Mouse (Mus musculus): ENCODE results near the gene Fbxl18. TPM values are rescaled to one million over a fixed set of nuclear protein-coding genes. Genes with fewer than 3 reads are reported as not detected.
A peak's percentile ranks its signal among the peaks of the same experiment; 100 is the strongest.

Gene Fbxl18
- polyA plus RNA-seq, 1 experiment from 2014 or later = 22.5 TPM

GRCm38 (mm10) chr5:142921074-142921459 is 25.8 kb upstream of the Fbxl18 start:
- Histone ChIP-seq H3K4me1 (ENCODE audit: control insufficient read depth, insufficient read depth, low read length) (no peaks in the 10 kb centered on the region), H3K4me2 (ENCODE audit: low read depth, low read length) (no peak overlapping the region), H3K27ac (ENCODE audit: low read depth, low read length) (no peak overlapping the region), H3K27me3 (ENCODE audit: control insufficient read depth, insufficient read depth, low read length) (no peaks in the 10 kb centered on the region), H3K36me3 (ENCODE audit: control insufficient read depth, insufficient read depth, low read length) (no peaks in the 10 kb centered on the region), H3K4me3 (ENCODE audit: low read depth, low read length) (no peak overlapping the region), H3K9me3 (ENCODE audit: control insufficient read depth, low read length) (no peaks in the 10 kb centered on the region), H3K9ac (replicated peaks; ENCODE audit: low read depth, low read length) (no peak overlapping the region)
- WGBS = 83% methylated on average over 6 of the region's 6 CpGs
- ATAC-seq (ENCODE audit: low read depth) = no peak

- 74% methylated on average over 8 of the region's 8 CpGs for WGBS
- no peaks in the 10 kb centered on the region for H3K9me3 ChIP-seq (ENCODE audit: control insufficient read depth, low read length)
- no peak overlapping the region for H3K4me3 ChIP-seq (ENCODE audit: low read depth, low read length)
- no peaks in the 10 kb centered on the region for H3K36me3 ChIP-seq (ENCODE audit: control insufficient read depth, insufficient read depth, low read length)
- H3K4me2 ChIP-seq (ENCODE audit: low read depth, low read length) = no peak overlapping the region
- no peaks in the 10 kb centered on the region for H3K4me1 ChIP-seq (ENCODE audit: control insufficient read depth, insufficient read depth, low read length)
- H3K27me3 ChIP-seq (ENCODE audit: control insufficient read depth, insufficient read depth, low read length) = no peaks in the 10 kb centered on the region
- H3K27ac ChIP-seq (ENCODE audit: low read depth, low read length) = no peak overlapping the region
- ATAC-seq (ENCODE audit: low read depth) = no peak
- H3K9ac ChIP-seq (replicated peaks; ENCODE audit: low read depth, low read length) = no peak overlapping the region
Observed at GRCm38 (mm10) chr5:142920311-142921073, 25.3 kb upstream of the Fbxl18 start.

DNA sequence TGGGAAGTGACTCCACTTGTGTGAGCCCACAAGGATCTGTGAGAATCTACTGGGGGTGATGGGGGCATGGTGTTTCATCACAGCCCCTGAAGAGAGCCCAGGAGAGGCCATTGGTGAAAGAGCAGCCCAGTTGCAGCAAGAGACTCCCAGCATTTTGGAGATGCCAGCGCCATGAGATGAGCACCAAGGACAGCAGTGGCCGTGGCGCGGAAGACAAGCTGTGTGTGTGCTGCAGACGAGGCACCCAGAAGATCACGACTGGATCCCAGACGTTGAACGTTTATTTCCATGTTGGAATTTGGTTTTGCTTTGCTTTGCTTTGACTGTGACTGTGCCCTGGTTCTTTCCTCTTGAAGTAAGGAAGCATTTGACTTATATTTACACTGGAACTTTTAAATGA is 22.2 kb upstream of the Fbxl18 start:
- WGBS = 90% methylated on average over 8 of the region's 8 CpGs

DNA sequence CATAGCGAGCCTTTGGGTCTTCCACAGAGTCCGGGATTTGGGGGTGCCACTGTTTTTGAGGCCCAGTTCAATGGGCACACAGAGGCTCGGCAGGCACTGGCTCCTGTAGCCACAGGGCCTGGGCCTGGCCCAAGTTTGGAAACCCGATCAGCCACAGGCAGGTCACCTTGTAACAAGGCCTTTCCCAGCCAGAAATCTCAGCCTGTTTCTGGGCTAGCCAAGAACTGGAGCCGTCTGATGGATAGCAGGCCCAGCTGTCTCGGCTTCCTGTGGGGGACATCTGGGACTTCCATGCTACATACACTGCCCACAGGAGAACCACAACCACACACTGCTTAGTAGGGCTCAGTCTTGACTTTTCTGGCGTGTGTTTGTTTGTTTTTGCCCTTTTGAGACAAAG is 21.4 kb upstream of the Fbxl18 start:
- Histone ChIP-seq H3K9ac (replicated peaks; ENCODE audit: low read depth, low read length) (no peak overlapping the region), H3K36me3 (ENCODE audit: control insufficient read depth, insufficient read depth, low read length) (no peaks in the 10 kb centered on the region), H3K9me3 (ENCODE audit: control insufficient read depth, low read length) (no peaks in the 10 kb centered on the region), H3K4me3 (ENCODE audit: low read depth, low read length) (no peak overlapping the region), H3K27ac (ENCODE audit: low read depth, low read length) (no peak overlapping the region), H3K4me2 (ENCODE audit: low read depth, low read length) (no peak overlapping the region), H3K4me1 (ENCODE audit: control insufficient read depth, insufficient read depth, low read length) (no peaks in the 10 kb centered on the region), H3K27me3 (ENCODE audit: control insufficient read depth, insufficient read depth, low read length) (no peaks in the 10 kb centered on the region)
- no peak for ATAC-seq (ENCODE audit: low read depth)
- 84% methylated on average over 7 of the region's 7 CpGs for WGBS

More for the DNA sequence above, 22.2 kb upstream of the Fbxl18 start:
- Histone ChIP-seq H3K36me3 (ENCODE audit: control insufficient read depth, insufficient read depth, low read length) (no peaks in the 10 kb centered on the region), H3K27ac (ENCODE audit: low read depth, low read length) (no peak overlapping the region), H3K4me2 (ENCODE audit: low read depth, low read length) (no peak overlapping the region), H3K9me3 (ENCODE audit: control insufficient read depth, low read length) (no peaks in the 10 kb centered on the region), H3K27me3 (ENCODE audit: control insufficient read depth, insufficient read depth, low read length) (no peaks in the 10 kb centered on the region), H3K4me3 (ENCODE audit: low read depth, low read length) (no peak overlapping the region), H3K9ac (replicated peaks; ENCODE audit: low read depth, low read length) (no peak overlapping the region), H3K4me1 (ENCODE audit: control insufficient read depth, insufficient read depth, low read length) (no peaks in the 10 kb centered on the region)
- ATAC-seq (ENCODE audit: low read depth) = no peak

DNA sequence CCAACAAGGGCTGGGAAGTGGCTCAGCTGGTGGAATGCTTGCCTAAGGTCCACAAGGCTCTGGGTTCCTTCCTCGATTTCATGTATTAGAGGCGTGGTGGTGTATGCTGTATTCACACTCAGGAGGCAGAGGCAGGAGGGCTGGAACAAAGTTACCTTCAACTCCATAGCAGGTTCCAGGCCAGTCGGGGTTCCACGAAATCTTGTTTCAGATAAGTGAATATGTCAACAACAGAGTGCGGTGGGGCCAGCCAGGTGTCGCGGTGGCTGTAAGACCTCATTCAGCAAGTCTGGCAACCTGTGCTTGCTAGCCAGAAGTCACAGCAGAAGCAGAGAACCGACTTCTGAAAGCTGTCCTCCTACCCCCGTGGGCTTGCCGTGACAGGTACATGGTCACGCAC is 20.0 kb upstream of the Fbxl18 start:
- H3K27me3 ChIP-seq (ENCODE audit: control insufficient read depth, insufficient read depth, low read length) = no peaks in the 10 kb centered on the region
- H3K36me3 ChIP-seq (ENCODE audit: control insufficient read depth, insufficient read depth, low read length) = no peaks in the 10 kb centered on the region
- no peak for ATAC-seq (ENCODE audit: low read depth)
- H3K4me2 ChIP-seq (ENCODE audit: low read depth, low read length) = no peak overlapping the region
- no peaks in the 10 kb centered on the region for H3K9me3 ChIP-seq (ENCODE audit: control insufficient read depth, low read length)
- no peak overlapping the region for H3K9ac ChIP-seq (replicated peaks; ENCODE audit: low read depth, low read length)
- 91% methylated on average over 11 of the region's 11 CpGs for WGBS
- H3K27ac ChIP-seq (ENCODE audit: low read depth, low read length) = no peak overlapping the region
- H3K4me1 ChIP-seq (ENCODE audit: control insufficient read depth, insufficient read depth, low read length) = no peaks in the 10 kb centered on the region
- H3K4me3 ChIP-seq (ENCODE audit: low read depth, low read length) = no peak overlapping the region

DNA sequence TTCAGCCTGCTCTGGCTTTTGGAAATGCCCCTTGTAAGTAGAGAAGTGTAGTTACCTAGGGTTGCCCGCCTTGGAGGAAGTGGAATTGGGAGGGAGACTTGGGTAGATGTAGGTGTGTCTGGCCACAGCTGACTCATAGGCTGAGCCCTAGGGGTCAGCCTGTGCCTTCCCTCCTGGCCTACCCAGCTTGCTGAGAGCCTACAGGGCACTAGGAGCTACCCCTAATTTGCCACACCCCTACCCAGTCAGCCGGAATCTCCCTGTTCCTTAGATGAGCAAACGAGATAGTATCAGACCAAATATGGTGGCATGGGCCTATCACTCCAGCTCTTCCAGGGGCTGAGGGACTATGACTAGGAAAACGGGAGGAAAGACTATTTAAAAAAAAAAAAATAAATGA is 17.5 kb upstream of the Fbxl18 start:
- H3K36me3 ChIP-seq (ENCODE audit: control insufficient read depth, insufficient read depth, low read length) = no peaks in the 10 kb centered on the region
- H3K27me3 ChIP-seq (ENCODE audit: control insufficient read depth, insufficient read depth, low read length) = no peaks in the 10 kb centered on the region
- no peak overlapping the region for H3K4me2 ChIP-seq (ENCODE audit: low read depth, low read length)
- H3K4me1 ChIP-seq (ENCODE audit: control insufficient read depth, insufficient read depth, low read length) = peaks cover 8% of the 10 kb centered on the region
- ATAC-seq (ENCODE audit: low read depth) = no peak
- no peak overlapping the region for H3K4me3 ChIP-seq (ENCODE audit: low read depth, low read length)
- no peak overlapping the region for H3K27ac ChIP-seq (ENCODE audit: low read depth, low read length)
- no peak overlapping the region for H3K9ac ChIP-seq (replicated peaks; ENCODE audit: low read depth, low read length)
- H3K9me3 ChIP-seq (ENCODE audit: control insufficient read depth, low read length) = no peaks in the 10 kb centered on the region
- 89% methylated on average over 4 of the region's 4 CpGs for WGBS

GRCm38 (mm10) chr5:142912320-142912719 is 17.1 kb upstream of the Fbxl18 start:
- no peaks in the 10 kb centered on the region for H3K36me3 ChIP-seq (ENCODE audit: control insufficient read depth, insufficient read depth, low read length)
- H3K9ac ChIP-seq (replicated peaks; ENCODE audit: low read depth, low read length) = no peak overlapping the region
- no peak overlapping the region for H3K27ac ChIP-seq (ENCODE audit: low read depth, low read length)
- no peak for ATAC-seq (ENCODE audit: low read depth)
- H3K27me3 ChIP-seq (ENCODE audit: control insufficient read depth, insufficient read depth, low read length) = no peaks in the 10 kb centered on the region
- no peak overlapping the region for H3K4me2 ChIP-seq (ENCODE audit: low read depth, low read length)
- WGBS = 94% methylated on average over 3 of the region's 3 CpGs
- H3K4me1 ChIP-seq (ENCODE audit: control insufficient read depth, insufficient read depth, low read length) = peaks cover 12% of the 10 kb centered on the region
- no peak overlapping the region for H3K4me3 ChIP-seq (ENCODE audit: low read depth, low read length)
- no peaks in the 10 kb centered on the region for H3K9me3 ChIP-seq (ENCODE audit: control insufficient read depth, low read length)

GRCm38 (mm10) chr5:142911629-142912028 is 16.4 kb upstream of the Fbxl18 start:
- WGBS = 88% methylated on average over 2 of the region's 2 CpGs
- Histone ChIP-seq H3K4me1 (ENCODE audit: control insufficient read depth, insufficient read depth, low read length) (peaks cover 18% of the 10 kb centered on the region), H3K36me3 (ENCODE audit: control insufficient read depth, insufficient read depth, low read length) (no peaks in the 10 kb centered on the region), H3K27me3 (ENCODE audit: control insufficient read depth, insufficient read depth, low read length) (no peaks in the 10 kb centered on the region), H3K27ac (ENCODE audit: low read depth, low read length) (no peak overlapping the region), H3K9me3 (ENCODE audit: control insufficient read depth, low read length) (no peaks in the 10 kb centered on the region), H3K4me3 (ENCODE audit: low read depth, low read length) (no peak overlapping the region), H3K4me2 (ENCODE audit: low read depth, low read length) (no peak overlapping the region), H3K9ac (replicated peaks; ENCODE audit: low read depth, low read length) (no peak overlapping the region)
- ATAC-seq (ENCODE audit: low read depth) = no peak

GRCm38 (mm10) chr5:142909576-142910278 is 14.5 kb upstream of the Fbxl18 start:
- H3K4me2 ChIP-seq (ENCODE audit: low read depth, low read length) = no peak overlapping the region
- peak overlapping the region; percentile 67 for H3K27ac ChIP-seq (ENCODE audit: low read depth, low read length)
- 44% methylated on average over 8 of the region's 8 CpGs for WGBS
- H3K27me3 ChIP-seq (ENCODE audit: control insufficient read depth, insufficient read depth, low read length) = peaks cover 3% of the 10 kb centered on the region; the same call in 1 of the 2 replicates
- ATAC-seq (ENCODE audit: low read depth) = no peak
- H3K9ac ChIP-seq (replicated peaks; ENCODE audit: low read depth, low read length) = no peak overlapping the region
- peaks cover 8% of the 10 kb centered on the region for H3K36me3 ChIP-seq (ENCODE audit: control insufficient read depth, insufficient read depth, low read length)
- no peak overlapping the region for H3K4me3 ChIP-seq (ENCODE audit: low read depth, low read length)
- peaks cover 19% of the 10 kb centered on the region for H3K4me1 ChIP-seq (ENCODE audit: control insufficient read depth, insufficient read depth, low read length)
- no peaks in the 10 kb centered on the region for H3K9me3 ChIP-seq (ENCODE audit: control insufficient read depth, low read length)
